Mouse (Mus musculus) mouse trophoblast stem cell (cell line): ENCODE results near the gene 1700047I17Rik2.
"Not testable (repeated sequence)": the region's sequence is repeated elsewhere in the genome, so short reads cannot be mapped to it uniquely, and the experiment has no call there.

ENCODE experiments used
- in situ Hi-C, 2 experiments: fragments of 300-500 bp; cut with MseI, MboI; formaldehyde crosslinking; loops; 2 replicates in 1 of 2; 3 replicates in 1 of 2; pipeline ENCODE4 v1.15.1; 2025

Gene 1700047I17Rik2

GRCm38 (mm10) chr12:55199306-55199705 lies at the start of gene 1700047I17Rik2:
TSS of gene 1700047I17Rik2 (plus strand) at chr12:55199592.
- in situ Hi-C loops: not testable (repeated sequence)

GRCm38 (mm10) chr12:55154559-55155448 lies 44.6 kb upstream of the 1700047I17Rik2 start, which contains the start of gene Srp54b:
TSS of gene Srp54b (plus strand) at chr12:55155104.
- in situ Hi-C loops: not testable (repeated sequence)

DNA sequence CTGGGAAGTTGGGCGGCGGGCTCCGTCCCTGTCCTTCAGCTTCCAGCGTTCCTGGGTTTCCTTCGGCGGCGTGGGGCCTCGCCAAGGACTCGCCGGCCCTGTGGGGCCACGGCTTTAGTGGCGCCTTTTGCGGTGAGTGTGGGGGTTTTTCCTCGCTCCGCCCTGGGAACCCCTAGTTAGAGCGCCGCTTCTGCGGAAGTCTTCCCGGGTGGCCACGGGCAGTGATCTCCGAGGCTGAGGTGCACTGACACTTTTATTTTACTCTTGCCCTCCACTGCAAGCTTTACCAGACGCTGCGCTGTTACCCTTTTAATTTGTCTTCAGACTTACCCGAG lies 44.0 kb upstream of the 1700047I17Rik2 start:
- in situ Hi-C loops: not testable (repeated sequence)

DNA sequence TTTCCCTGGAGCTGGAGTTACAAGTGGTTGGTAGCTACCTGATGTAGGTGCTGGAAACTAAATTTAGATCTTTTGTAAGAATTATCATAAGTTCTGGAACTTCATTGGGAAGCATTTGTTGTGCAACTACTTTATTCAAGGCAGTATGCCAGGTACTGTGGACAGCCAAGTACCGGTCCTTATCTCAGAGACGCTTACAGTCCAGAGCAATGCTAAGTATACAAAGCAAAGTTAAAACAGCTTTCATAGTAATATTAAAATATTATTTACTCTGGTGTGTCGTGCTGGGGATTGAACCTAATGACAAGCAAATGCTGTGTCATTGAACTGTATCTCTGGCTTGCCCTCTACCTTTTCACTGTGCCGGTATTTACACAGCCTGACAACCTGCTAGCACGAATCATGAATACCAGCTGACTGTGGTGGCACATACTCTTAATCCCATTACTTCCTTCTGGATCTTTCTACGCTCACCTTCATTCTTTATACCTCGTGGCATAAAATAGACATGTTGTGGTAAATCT lies 32.3 kb upstream of the 1700047I17Rik2 start:
- in situ Hi-C loops: not testable (repeated sequence)

GRCm38 (mm10) chr12:55187686-55188085 lies 11.7 kb upstream of the 1700047I17Rik2 start:
- in situ Hi-C loops: not testable (repeated sequence)

DNA sequence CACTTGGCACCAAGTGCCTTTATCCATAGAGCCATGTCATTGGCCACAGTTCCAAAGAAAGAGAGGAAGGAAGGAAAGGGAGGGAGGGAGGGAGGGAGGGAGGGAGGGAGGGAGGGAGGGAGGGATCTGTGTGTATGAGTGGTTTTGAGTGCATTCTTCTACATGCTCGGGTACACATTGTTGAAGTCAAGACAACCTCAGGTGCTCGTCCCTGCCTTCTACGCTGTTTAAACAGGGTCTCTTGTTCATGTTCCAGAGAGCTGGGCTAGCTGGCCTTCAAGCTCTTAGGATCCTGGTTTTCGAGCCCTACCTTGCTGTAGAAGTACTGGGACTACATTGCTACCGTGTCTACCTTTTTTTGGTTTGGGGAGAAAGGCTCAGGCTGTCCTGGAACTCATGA lies 10.3 kb upstream of the 1700047I17Rik2 start:
- in situ Hi-C loops: not testable (repeated sequence)

DNA sequence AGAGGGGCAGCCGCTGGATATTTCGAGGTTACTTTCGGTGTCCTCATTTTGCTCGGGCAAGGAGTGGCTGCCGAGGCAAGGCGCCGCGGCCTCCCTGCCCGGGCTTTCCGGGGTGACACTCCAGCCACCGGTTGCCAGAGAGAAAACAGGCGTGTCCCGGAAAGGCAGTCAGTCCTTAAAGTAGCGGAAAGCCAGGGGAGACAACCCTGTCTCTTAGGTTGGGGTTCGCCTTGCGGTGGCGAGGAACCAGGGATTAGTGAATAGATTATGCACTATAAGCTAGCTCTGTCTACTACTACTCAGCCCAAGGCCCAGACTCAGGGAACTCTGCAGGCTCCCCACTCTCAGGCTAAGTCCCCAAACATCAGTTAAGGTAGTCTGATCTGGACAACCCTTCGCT lies 407 bp downstream of the 1700047I17Rik2 start:
- in situ Hi-C loops: not testable (repeated sequence)

DNA sequence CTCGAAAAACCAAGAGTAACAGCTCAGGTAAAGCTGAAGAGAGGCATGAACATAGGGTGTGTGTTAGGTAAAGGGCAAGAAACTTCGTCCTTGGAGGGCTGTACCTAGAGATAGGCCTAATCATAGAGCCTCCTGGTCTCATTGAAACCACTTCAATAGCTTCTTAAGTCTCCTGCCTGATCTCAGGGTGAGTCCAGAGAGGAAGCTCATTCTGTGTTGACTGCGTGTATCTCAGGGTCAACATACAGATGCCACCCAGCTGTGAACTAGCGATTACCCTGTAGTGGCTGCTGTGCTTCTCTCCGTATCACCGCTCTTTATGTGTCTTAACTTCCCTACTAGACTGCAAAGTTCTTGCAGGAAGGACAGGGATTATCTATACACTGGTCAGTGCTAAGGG lies 13.6 kb downstream of the 1700047I17Rik2 start:
- in situ Hi-C loops: not testable (repeated sequence)

DNA sequence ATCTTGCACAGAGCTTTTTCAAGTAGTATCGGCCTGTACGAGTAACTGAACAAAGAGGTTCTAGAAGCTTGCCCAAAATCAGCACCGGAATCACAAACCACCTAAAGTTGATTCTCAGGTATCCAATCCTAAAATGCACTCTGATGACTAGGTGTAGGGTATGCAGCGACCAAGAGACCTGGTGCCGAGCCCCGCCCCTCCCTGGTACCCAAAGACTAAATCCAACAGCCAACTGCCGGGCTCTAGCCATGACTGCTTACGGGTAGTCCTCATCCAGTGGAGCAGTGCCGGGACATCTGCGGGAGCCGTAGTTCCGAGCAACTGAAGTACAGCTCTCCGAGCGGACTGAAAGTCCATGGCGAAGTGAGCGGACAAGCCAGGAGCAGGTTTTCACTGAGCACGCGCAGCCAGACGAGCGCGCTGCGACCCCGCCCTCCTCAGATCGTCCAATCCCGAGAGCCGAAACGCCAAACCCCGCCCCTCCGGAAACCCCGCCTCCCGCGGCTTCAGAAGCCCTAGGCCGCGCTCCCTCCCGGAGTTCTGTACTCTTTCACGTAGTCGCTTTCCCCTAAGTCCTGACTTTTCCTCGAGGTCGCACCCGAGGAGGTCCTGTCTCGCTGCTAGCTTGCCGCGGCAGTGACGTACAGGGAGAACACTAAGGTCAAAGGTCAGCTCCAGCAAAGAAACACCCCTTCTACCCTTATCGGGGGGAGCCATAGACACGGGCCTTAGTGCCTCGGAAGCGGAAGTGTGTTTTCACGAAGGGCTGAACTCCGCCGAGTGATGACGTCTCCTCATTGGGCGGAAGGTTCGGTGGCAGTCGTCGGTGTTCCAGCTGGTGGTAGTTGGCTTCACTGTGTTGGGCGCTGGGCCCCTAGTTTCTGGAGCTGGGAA lies 30.5 kb downstream of the 1700047I17Rik2 start, which contains the start of gene Srp54c:
Gene Srp54c, plus strand, starts transcription at position 543 of the 894 bp plus-strand sequence.
- in situ Hi-C loops: not testable (repeated sequence)

- in situ Hi-C loops: not testable (repeated sequence)
Observed at GRCm38 (mm10) chr12:55230520-55230861, 31.1 kb downstream of the 1700047I17Rik2 start.

GRCm38 (mm10) chr12:55242243-55242642 lies 42.9 kb downstream of the 1700047I17Rik2 start:
- in situ Hi-C loops: not testable (repeated sequence)

- in situ Hi-C loops: not testable (repeated sequence)
Observed at GRCm38 (mm10) chr12:55261950-55262349, 62.6 kb downstream of the 1700047I17Rik2 start.

GRCm38 (mm10) chr12:55263385-55263784 lies 64.0 kb downstream of the 1700047I17Rik2 start:
- in situ Hi-C loops: not testable (repeated sequence)
